Comparison of ENCODE assay signal across 8 mouse cellular contexts in the genomic region with DNA sequence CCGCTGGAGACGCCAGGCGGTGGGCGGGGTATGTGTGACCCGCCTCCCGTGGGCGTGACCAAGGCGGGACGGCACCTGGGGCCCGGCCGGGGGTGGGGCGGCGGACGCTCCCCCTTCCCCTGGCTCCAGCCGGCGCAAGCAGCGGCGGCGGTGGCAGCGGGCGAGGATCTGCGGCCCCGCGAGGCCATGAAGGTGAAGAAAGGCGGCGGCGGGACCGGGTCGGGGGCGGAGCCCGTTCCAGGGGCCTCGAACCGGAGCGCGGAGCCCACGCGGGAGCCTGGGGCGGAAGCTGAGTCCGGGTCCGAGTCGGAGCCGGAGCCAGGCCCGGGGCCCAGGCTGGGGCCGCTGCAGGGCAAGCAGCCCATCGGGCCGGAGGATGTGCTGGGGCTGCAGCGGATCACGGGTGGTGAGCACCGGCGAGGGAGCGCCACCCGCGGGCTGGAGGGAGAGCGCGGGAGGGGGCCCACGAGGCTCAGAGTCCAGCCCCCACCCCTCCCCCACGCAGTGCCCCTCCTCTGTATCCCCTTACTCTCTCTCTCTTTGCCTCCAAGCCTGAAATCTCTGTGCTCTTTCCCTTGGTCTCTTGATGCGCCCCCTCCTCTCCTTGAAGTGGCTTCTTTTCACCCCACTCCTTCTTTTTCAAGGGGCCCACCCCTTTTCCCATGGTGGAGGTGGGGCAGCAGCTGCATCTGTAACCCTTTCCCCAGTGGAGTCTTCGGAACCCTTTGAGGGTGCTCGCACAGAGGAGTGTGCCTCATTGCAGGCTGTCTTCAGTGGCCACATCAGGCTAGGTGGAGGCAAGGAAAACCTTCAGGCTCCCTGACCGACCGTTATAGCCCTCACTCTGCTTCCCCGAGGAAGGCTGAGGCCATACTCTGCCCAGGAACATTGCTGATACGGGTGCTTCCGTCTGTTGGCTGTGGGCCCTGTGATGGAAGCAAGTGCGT. TPM values are rescaled to one million over a fixed set of nuclear protein-coding genes. Genes with fewer than 3 reads are reported as not detected.
DNase-seq lines count a peak whose midpoint lies in the region; ATAC-seq lines count a peak whose summit lies in the region.

A gene (plus strand): TSS at position 102 of the 947 bp plus-strand sequence.

- peaks cover 47% of the 10 kb centered on the region for H3K36me3 ChIP-seq in limb, embryonic 12.5 days
- H3K36me3 ChIP-seq in midbrain, embryonic 13.5 days: peaks cover 40% of the 10 kb centered on the region

- H3K9me3 ChIP-seq in limb, embryonic 12.5 days: no peaks in the 10 kb centered on the region
- no peaks in the 10 kb centered on the region for H3K9me3 ChIP-seq in midbrain, embryonic 13.5 days

- DNase-seq in 3T3-L1 (ENCODE audit: low read depth, low spot score): peak; percentile 56
- peak; percentile 92 for DNase-seq in adrenal gland, postnatal 10 days
- DNase-seq in embryo, embryonic 9.5 days (ENCODE audit: extremely low spot score): peak; percentile 83
- peak; percentile 81 for DNase-seq in heart, adult 18-20 months
- peak; percentile 85 for DNase-seq in kidney, adult 18-20 months
- peak; percentile 74 for DNase-seq in spleen, adult 12 weeks (ENCODE audit: low spot score)

- peak; percentile 71; the same call in 1 of the 2 replicates for ATAC-seq in limb, embryonic 12.5 days (ENCODE audit: insufficient number of reproducible peaks, insufficient read depth, low FRiP score, low TSS enrichment, low read depth)
- peak; percentile 70 for ATAC-seq in midbrain, embryonic 13.5 days

- peak within 1 kb of the TSS; percentile 95 for H3K27ac ChIP-seq in limb, embryonic 12.5 days
- peak within 1 kb of the TSS; percentile 87 for H3K27ac ChIP-seq in midbrain, embryonic 13.5 days

- no peaks in the 10 kb centered on the region for H3K27me3 ChIP-seq in limb, embryonic 12.5 days
- no peaks in the 10 kb centered on the region for H3K27me3 ChIP-seq in midbrain, embryonic 13.5 days

- peak within 1 kb of the TSS; percentile 91 for H3K9ac ChIP-seq in limb, embryonic 12.5 days (replicated peaks)
- H3K9ac ChIP-seq in midbrain, embryonic 13.5 days (replicated peaks): peak within 1 kb of the TSS; percentile 90

- WGBS in limb, embryonic 12.5 days: 1% methylated on average over 65 of the region's 66 CpGs
- 1% methylated on average over 54 of the region's 66 CpGs for WGBS in midbrain, embryonic 13.5 days

- peak within 1 kb of the TSS; percentile 65 for H3K4me2 ChIP-seq in limb, embryonic 12.5 days
- peak within 1 kb of the TSS; percentile 81 for H3K4me2 ChIP-seq in midbrain, embryonic 13.5 days (replicated peaks)

- peak within 1 kb of the TSS; percentile 89 for H3K4me3 ChIP-seq in limb, embryonic 12.5 days (replicated peaks)
- peak within 1 kb of the TSS; percentile 76 for H3K4me3 ChIP-seq in midbrain, embryonic 13.5 days (replicated peaks)

- H3K4me1 ChIP-seq in limb, embryonic 12.5 days (replicated peaks): peaks cover 29% of the 10 kb centered on the region
- H3K4me1 ChIP-seq in midbrain, embryonic 13.5 days (replicated peaks): peaks cover 39% of the 10 kb centered on the region

RNA-seq across cellular contexts. Expression of the gene that starts here (rescaled TPM):
- total RNA-seq in adrenal gland, postnatal 10 days (2021): 10 to 100 TPM; 36.1 to 42.5 TPM
- 1 to 10 TPM; 5.2 to 5.8 TPM for total RNA-seq in heart, adult 18-20 months (2021)
- 94.8 and 96.3 TPM in 2 replicates for polyA plus RNA-seq in limb, embryonic 12.5 days (2016; fragmentation: Nextera tagmentation; extraction: Ambion mirVana)
- 69.1 and 75.4 TPM in 2 replicates for polyA plus RNA-seq in midbrain, embryonic 13.5 days (2015; fragmentation: Nextera tagmentation; extraction: Ambion mirVana)

Comparison
In these comparisons a context has a peak if more than half of its experiments do, and no peak if none do; other contexts are left out.
1. Peak in every context shown above with its lines: DNase-seq, ATAC-seq, H3K4me3 ChIP-seq and H3K27ac ChIP-seq.
2. RNA of the gene that starts here (total RNA-seq): 36.1 to 42.5 TPM in adrenal gland, postnatal 10 days; 5.2 to 5.8 TPM in heart, adult 18-20 months; every median in the first group is over 4 times any median in the second.